Mouse (Mus musculus): ENCODE measurements around the gene Cmpk2.
A peak's percentile ranks its signal among the peaks of the same experiment; 100 is the strongest.
"Not testable (repeated sequence)": the region's sequence is repeated elsewhere in the genome, so short reads cannot be mapped to it uniquely, and the experiment has no call there.

The Cmpk2 gene

DNA sequence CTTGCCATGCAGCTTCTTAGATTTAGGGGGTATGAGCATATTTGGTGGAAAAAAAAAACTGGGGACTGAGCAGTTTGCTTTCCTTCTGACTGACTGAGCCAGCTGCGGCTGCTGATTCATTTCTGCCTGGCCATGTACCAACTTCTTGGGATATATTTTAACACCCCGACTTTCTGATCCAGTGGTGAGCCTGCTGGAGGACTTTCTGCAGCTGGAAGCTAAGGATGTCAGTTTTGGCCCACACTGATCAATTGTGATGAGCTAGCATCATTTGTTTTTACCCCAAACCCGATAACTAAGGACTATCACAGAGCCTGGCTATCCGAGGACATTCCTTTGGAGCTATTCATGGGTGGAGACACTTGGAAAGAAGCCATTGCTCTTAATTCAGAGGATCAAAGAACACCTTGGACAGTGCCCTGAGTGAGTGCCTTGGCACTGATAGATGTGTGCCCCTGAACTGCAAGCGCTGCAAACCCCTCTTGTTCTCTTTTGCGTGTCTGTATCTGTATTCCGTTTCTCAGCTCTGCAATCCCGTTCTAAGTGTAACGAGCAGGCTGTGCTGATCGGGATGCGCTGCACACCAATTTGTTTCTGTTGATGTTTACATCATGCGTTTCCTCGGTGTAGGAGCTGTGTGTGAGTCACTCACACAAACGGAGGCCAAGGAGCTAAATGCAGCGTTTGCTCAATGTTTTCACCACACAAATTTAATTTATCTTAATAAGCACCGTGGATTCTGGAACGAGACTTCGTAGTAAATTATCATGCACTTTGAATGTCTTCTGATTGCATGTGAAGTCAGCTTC lies 9.4 kb downstream of the Cmpk2 start:
- DNase-seq (ENCODE audit: low spot score in 2 of 2): peak in 1 of 2 experiments; percentile 33

DNA sequence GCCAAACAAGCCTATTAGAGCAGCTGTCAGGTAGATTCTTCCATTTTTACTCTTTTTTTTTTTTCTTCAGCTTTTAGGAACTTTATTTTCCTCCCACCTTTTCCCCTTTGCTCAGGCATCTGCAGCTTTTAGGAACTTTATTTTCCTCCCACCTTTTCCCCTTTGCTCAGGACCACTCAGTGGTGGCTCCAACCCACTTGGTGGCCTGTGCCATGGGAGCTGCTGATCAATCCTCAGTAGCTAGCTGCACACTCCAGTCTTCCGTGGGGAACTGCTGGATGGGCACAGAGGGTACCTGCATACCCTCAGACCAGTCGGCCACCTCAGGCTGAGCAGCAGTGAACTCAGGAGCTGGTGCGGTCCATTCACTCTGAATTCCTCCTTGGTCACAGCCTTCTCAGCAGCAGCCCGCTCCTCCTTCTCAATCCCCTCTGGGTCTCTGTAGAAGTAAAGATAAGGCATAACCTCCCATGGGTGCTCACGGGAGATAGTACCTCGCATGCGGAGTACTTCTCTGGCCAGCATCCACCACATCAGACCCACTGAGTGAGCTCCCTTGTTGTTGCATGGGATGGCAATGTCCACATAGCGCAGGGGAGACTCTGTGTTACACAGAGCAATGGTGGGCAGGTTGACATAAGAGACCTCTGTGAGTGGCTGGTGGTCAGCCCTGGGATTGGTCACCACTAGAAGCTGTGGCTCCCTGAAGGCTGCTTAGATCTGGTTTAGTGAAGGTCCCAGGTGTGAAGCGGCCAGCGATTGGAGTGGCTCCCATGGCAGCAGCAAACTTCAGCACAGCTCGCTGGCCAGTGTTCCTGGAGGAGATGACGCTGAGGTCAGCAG lies 17.0 kb downstream of the Cmpk2 start:
- DNase-seq (ENCODE audit: low spot score in 2 of 2): not testable (repeated sequence)

DNA sequence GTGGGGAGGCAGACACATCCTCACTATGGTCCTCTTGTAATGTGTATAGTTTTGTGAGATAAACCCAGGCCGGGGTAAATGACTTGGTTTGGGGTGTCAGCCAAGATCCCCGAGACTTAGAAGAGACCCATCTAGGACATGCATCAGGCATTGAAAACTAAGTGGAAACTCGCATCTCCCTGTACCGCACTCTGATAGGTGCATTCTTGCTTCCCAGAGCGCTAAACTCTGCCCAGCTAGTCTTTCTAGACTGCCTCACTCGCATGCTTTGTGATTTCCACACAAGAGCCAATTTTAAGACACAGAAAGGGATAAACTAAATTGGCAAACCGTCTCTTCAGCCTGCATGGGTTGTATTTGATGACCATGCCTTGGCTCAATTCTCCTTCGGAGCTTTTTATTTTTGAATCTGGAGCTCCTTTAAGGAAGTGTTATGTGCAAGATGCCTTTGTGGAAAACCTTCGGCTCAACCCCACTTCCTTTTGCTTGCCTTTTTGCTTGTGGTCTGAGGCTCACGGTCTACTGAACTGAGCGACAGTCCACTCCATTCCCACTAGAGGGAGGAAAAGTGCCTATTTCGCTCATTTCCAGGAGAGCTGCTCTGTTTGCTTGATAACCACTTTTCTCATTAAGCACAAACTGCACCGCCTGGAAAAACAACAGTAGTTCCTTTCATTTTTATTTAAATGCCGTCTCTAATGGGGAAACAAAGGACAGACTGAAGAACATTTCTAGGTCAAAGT lies 19.0 kb downstream of the Cmpk2 start:
- peak; percentile 70 for DNase-seq (ENCODE audit: low spot score in 2 of 2)

DNA sequence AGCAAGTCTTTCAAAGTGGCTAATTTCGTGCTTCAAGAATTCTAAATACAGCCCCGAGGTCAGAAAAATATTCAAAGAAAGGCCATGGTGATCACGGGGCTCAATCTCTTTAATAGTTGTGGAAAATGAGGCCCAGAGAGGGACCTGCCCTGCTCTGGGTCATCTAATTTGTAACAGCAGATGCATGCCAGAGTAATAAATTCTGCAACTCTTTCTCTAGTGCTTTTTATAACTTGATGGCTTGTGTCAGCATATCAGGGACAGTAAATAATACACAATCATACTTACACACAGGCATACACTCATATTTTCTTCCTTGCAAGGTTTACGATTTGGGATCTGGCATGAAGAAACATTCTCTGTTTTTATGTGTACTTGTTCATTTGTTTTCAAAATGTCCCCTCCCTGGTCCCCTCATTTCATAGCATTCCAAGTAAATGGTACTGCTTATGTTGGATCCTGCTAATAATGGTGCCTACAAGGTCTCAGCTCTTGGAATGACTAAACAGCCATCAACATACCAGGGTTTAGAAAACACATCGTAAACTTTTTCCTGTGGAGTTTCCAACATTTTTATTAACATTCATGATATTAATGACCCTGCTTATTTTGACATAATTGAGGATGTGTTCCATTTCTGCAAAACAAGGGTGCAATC lies 19.7 kb downstream of the Cmpk2 start:
- DNase-seq (ENCODE audit: low spot score in 2 of 2): no peak

DNA sequence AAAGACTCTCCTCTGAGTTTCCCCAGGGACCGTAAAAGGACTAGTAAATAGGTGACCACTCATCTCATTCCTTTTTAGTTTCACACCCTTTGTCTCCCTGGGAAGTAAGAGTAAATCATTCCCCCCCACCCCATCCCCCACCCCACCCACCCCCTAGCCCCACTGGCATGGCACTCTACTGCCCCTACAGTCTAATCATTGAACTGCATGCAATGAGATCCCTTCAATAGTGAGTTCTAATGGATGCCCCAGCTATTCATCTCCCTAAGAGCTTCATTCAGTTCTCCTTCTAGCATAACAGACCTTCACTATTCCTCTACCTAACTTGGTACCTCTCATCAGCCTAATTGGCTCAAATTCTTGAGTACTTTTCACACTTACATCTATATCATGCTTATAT lies 20.9 kb downstream of the Cmpk2 start:
- DNase-seq (ENCODE audit: low spot score in 2 of 2): no peak

DNA sequence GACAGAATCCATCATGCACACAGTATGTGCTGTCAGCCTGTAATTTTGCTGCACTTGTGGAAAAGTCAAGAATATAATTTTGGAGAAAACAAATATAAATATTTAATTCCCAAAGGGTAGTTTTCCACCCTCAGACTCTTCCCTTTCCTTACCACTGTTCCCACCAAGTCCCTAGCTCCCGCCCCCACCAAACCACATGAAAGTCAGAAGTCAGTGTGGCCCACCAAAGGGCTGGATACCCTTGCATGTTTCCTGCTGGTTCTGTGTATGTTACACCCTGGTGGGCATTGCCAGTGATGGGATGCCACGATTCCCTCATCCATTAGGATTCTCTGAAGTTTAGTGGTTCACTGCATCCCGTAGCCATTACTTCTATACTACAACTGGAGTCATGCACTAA lies 32.0 kb downstream of the Cmpk2 start:
- DNase-seq (ENCODE audit: low spot score in 2 of 2): no peak

DNA sequence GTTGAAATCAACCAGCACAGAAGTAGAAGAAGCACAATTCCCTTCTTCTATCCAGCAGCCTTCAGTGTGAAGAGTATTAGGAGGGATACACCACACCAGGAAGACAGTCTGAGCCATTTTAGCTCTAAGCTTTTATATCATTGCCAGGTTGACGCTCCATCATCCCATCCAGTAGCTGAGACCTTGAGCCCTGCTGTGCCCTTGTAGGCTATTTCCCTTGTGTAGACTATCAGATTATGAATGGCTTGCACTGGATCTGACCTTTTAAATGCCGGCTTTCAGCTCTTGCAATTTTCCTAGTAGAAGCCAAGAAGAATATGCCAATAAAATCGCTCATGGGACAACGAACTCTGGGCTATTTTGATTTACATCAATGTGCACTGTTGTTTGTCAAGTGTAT lies 42.0 kb downstream of the Cmpk2 start:
- DNase-seq (ENCODE audit: low spot score in 2 of 2): no peak

DNA sequence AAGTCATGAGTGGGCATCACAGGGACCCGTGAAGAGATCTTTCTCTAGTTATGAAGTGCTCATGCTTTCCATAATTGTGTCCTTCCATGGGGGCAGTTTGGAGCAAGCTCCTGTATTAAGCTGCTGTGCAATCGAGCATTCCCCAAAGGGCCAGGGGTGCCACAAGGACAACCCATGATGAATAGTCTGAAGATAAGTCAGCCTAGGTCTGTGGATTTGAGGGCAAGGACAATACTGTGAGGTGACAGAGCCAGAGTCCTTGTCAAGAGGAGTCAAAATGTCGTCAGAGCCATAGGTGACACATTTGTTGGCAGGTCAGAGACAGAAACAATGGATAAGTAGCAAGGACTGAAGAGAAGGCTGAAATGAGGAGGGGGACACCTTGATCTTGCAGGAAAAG lies 49.2 kb downstream of the Cmpk2 start:
- DNase-seq (ENCODE audit: low spot score in 2 of 2): no peak

DNA sequence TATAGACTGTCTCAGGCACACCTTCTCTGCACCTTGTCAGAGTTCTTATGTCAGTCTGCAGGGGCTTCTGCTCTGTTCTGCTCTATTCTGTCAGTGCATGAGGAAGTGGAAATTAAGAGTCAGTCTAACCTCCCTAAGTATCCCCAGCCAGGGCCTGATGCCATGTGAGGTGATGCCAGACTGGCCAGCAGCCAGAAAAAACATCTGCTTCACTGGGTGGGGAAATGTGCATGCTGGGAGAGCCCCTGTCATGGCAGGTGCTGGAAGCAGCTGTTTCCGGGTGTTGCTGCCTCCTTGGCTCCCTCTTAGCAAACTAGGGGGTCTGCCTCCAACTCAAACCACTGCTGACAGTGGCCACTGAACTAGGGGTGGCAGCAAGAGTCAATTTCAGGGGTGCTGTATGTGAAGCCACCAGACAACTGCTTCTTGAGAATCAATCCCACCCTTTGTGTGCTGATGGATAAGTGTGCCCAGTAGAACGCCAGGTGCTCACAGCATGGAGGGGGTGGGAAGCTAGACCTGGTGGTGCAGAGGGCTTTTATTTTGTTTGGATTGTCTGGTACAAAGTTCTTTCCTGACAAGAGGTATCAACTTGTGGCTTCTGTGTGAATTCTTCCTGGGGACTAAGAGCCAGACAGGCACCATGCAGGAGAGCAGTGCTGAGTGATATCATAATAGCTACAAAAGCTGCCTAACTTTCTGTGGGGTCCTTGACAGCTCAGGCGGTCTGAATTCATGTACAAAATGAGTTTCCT lies 56.1 kb downstream of the Cmpk2 start:
- DNase-seq (ENCODE audit: low spot score in 2 of 2): peak; percentile 72 to 78

DNA sequence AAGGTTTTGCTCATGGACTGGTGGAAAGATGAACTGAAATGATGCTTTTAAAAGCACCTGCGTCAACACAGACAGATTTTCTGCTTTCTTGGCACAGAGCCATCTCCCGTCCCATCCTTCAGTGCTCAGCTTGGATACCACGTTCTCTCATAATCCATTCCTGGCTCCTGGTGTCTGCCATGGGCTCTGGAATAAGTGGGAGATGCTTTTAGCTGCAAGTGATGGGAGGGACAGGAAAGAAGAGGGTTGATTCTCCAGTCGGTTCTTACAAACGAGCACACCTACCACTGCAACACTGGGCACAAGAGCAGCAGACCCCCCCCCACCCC lies 56.7 kb downstream of the Cmpk2 start:
- DNase-seq (ENCODE audit: low spot score in 2 of 2): peak; percentile 65 to 77
